Mouse (Mus musculus) liver, embryonic 15.5 days (tissue): ENCODE data around the gene Crnn. TPM values are rescaled to one million over a fixed set of nuclear protein-coding genes. Genes with fewer than 3 reads are reported as not detected.

Experiments used
- ATAC-seq: fragments of 200-750 bp; cut with Nextera tagmentation; 2 replicates; pipeline ENCODE4 v1.8.0; 2017; ENCODE audit warnings: moderate number of reproducible peaks, mild to moderate bottlenecking, moderate library complexity; ENCODE audit not compliant: insufficient read depth
- H3K27ac ChIP-seq: fragments of 300-500 bp; sonication (generic); replicated peaks from 2 replicates; pipeline ENCODE4 v1.5.1; 2015; ENCODE audit warnings: mild to moderate bottlenecking, inconsistent platforms
- H3K27me3 ChIP-seq: fragments of 300-500 bp; sonication (generic); 2 replicates; pipeline ENCODE4 v1.6.1; 2015; ENCODE audit warnings: mild to moderate bottlenecking, inconsistent platforms
- H3K36me3 ChIP-seq: fragments of 300-500 bp; sonication (generic); replicated peaks from 2 replicates; pipeline ENCODE4 v1.6.1; 2015; ENCODE audit warnings: moderate library complexity, mild to moderate bottlenecking, inconsistent platforms
- H3K4me1 ChIP-seq: fragments of 300-500 bp; sonication (generic); replicated peaks from 2 replicates; pipeline ENCODE4 v1.6.1; 2015; ENCODE audit warnings: inconsistent platforms
- H3K4me2 ChIP-seq: fragments of 300-500 bp; sonication (generic); 2 replicates; pipeline ENCODE4 v1.6.1; 2015; ENCODE audit warnings: moderate library complexity, mild to moderate bottlenecking, inconsistent platforms
- H3K4me3 ChIP-seq: fragments of 300-500 bp; sonication (generic); replicated peaks from 2 replicates; pipeline ENCODE4 v1.5.1; 2015; ENCODE audit warnings: mild to moderate bottlenecking, inconsistent platforms
- H3K9ac ChIP-seq: fragments of 300-500 bp; sonication (generic); 2 replicates; pipeline ENCODE4 v1.6.1; 2015; ENCODE audit warnings: moderate library complexity, mild to moderate bottlenecking, inconsistent platforms
- H3K9me3 ChIP-seq: fragments of 300-500 bp; sonication (generic); replicated peaks from 2 replicates; pipeline ENCODE4 v1.6.1; 2016; ENCODE audit warnings: inconsistent platforms
- WGBS: fragments of 180-500 bp; shearing (Covaris S2); methylation state at CpG from one replicate; pipeline ENCODE4 v1.1.7; 2015; ENCODE audit warnings: mixed read lengths; ENCODE audit not compliant: insufficient replicate concordance; 5-methylcytosine and 5-hydroxymethylcytosine counted together
- polyA plus RNA-seq: library from polyadenylated mRNA; unstranded; fragments of >200 nt; fragmentation: Nextera tagmentation; extraction: Ambion mirVana; gene quantifications from 2 replicates; pipeline ENCODE4 v1.2.1, GENCODE M21; 2015

Crnn gene
- polyA plus RNA-seq, result not detected in 2 replicates

GRCm38 (mm10) chr3:93144510-93145051, at the start of gene Crnn:
Gene Crnn, plus strand, starts transcription at chr3:93144787.
- Histone ChIP-seq H3K4me1 (no peaks in the 10 kb centered on the region), H3K4me2 (no peak within 1 kb of the TSS), H3K36me3 (no peaks in the 10 kb centered on the region), H3K9ac (no peak within 1 kb of the TSS), H3K4me3 (no peak within 1 kb of the TSS), H3K9me3 (no peaks in the 10 kb centered on the region), H3K27me3 (no peaks in the 10 kb centered on the region), H3K27ac (no peak within 1 kb of the TSS)
- WGBS, result 41% methylated on average over 1 of the region's 1 CpGs
- ATAC-seq, result no peak

DNA sequence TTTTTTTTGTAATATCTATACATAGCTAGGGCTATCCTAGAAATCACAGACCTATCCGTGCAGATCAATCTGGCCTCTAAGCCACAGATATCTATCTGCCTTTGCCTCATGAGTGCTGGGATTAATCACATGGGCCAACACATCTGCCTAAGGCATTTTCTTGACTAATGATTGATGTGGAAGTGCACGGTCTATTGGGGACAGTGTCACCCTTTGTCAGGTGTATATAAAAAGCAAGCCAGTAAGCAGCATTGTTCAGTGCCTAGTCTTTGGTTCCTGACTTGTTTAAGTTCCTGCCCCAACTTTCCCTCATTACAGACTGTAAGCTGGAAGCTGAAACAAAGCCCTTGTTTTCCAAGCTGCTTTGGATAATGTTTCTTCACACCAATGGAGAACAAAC, 48.1 kb upstream of the Crnn start:
- no peaks in the 10 kb centered on the region for H3K4me1 ChIP-seq
- H3K9me3 ChIP-seq, result no peaks in the 10 kb centered on the region
- H3K36me3 ChIP-seq, result no peaks in the 10 kb centered on the region
- H3K4me3 ChIP-seq, result no peak overlapping the region
- no peak overlapping the region for H3K27ac ChIP-seq
- 59% methylated on average over 2 of the region's 2 CpGs for WGBS
- no peak overlapping the region for H3K4me2 ChIP-seq
- ATAC-seq, result no peak
- H3K9ac ChIP-seq, result no peak overlapping the region
- H3K27me3 ChIP-seq, result no peaks in the 10 kb centered on the region

GRCm38 (mm10) chr3:93111668-93112067, 32.9 kb upstream of the Crnn start:
- WGBS, result 23% methylated on average over 5 of the region's 5 CpGs
- H3K36me3 ChIP-seq, result no peaks in the 10 kb centered on the region
- H3K4me1 ChIP-seq, result no peaks in the 10 kb centered on the region
- H3K27me3 ChIP-seq, result no peaks in the 10 kb centered on the region
- H3K27ac ChIP-seq, result no peak overlapping the region
- no peaks in the 10 kb centered on the region for H3K9me3 ChIP-seq
- ATAC-seq, result no peak
- no peak overlapping the region for H3K9ac ChIP-seq
- H3K4me3 ChIP-seq, result no peak overlapping the region
- H3K4me2 ChIP-seq, result no peak overlapping the region

GRCm38 (mm10) chr3:93114481-93114880, 30.1 kb upstream of the Crnn start:
- WGBS, result 1% methylated on average over 2 of the region's 2 CpGs
- no peak overlapping the region for H3K4me3 ChIP-seq
- H3K36me3 ChIP-seq, result no peaks in the 10 kb centered on the region
- no peak overlapping the region for H3K4me2 ChIP-seq
- H3K9me3 ChIP-seq, result no peaks in the 10 kb centered on the region
- H3K27ac ChIP-seq, result no peak overlapping the region
- H3K4me1 ChIP-seq, result no peaks in the 10 kb centered on the region
- H3K27me3 ChIP-seq, result no peaks in the 10 kb centered on the region
- no peak for ATAC-seq
- H3K9ac ChIP-seq, result no peak overlapping the region

DNA sequence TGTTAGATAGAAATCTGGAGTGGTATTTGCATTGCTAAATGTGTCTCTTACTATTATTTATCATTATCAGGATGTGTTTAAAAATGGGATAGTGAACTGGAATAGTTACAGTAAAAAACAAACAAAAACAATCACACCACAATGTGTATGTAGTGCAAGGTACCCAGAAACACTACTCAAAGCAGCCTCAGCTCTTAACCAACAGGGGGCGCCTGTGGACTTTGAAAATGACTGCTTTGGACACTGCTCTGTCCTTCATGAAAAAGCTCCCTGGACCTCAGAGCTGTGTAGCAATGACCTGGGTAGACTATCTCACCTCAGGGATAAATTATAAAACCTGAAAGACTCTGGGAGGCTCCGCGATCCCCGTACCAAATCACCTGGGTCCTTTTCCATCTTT, 25.5 kb upstream of the Crnn start:
- Histone ChIP-seq H3K36me3 (no peaks in the 10 kb centered on the region), H3K4me2 (no peak overlapping the region), H3K4me3 (no peak overlapping the region), H3K27me3 (no peaks in the 10 kb centered on the region), H3K9me3 (no peaks in the 10 kb centered on the region), H3K9ac (no peak overlapping the region), H3K27ac (no peak overlapping the region), H3K4me1 (no peaks in the 10 kb centered on the region)
- 47% methylated on average over 4 of the region's 4 CpGs for WGBS
- ATAC-seq, result no peak

DNA sequence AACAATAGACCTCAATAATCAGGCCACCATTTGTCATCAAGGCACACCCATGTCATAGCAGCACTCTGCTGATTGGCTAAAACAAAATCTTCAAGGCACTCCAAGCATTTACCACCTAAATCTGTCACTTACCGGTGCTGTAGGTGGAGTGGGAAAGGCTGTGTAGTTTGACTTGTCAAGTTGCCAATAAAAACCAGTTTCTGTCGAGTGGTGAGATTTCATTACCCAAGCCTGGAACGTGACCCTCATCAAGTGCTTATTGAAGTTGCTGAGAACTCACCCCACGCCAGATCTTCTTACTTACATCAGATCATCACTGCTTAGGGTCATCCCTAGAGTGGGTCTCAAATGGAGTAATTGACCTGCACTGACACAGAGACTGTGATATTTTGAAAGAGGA, 16.5 kb upstream of the Crnn start:
- Histone ChIP-seq H3K9me3 (no peaks in the 10 kb centered on the region), H3K4me1 (no peaks in the 10 kb centered on the region), H3K9ac (no peak overlapping the region), H3K36me3 (no peaks in the 10 kb centered on the region), H3K27ac (no peak overlapping the region), H3K4me3 (no peak overlapping the region), H3K4me2 (no peak overlapping the region), H3K27me3 (no peaks in the 10 kb centered on the region)
- ATAC-seq, result no peak
- 25% methylated on average over 4 of the region's 4 CpGs for WGBS

DNA sequence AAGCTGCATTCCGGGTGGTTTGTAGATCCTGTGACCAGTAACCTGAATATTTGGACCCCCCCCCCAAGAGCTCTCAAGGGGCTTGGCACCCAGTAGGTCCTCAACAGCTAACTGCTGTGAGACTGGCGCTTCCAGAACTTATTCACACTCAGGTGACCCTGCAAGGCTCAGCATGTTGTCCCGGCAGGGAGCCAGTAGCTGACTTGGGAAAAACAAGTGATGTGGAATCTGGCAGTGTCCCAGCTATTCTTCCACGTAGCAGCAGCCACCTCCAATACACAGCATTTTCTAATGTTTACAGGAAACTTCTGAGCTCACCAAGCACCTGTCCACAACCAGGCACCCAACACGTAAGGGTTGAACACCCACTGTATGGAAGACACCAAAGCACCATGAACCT, 15.5 kb upstream of the Crnn start:
- Histone ChIP-seq H3K9me3 (no peaks in the 10 kb centered on the region), H3K4me2 (no peak overlapping the region), H3K27ac (no peak overlapping the region), H3K9ac (no peak overlapping the region), H3K36me3 (no peaks in the 10 kb centered on the region), H3K4me1 (no peaks in the 10 kb centered on the region), H3K4me3 (no peak overlapping the region), H3K27me3 (no peaks in the 10 kb centered on the region)
- no peak for ATAC-seq
- WGBS, result 45% methylated on average over 5 of the region's 5 CpGs

DNA sequence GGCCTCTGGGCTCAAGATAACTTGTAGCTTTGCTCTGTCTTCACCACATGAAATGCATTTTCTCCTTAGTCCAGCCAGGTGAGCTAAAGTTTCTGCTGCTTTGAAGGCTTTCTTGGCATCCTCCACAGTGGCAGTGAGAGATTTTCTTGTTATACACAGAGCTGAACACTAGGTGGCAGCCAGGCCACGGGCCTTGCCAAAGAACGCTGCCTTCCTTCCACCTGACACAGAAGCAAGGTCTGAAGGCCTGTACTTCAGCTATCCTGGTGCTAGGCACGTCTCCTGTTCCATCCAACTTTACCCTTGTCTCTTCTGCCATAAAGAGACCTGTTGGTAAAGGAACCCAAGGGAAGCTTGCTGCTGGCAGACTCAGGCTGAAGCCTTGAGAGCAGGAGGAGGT, 14.1 kb upstream of the Crnn start:
- no peak overlapping the region for H3K27ac ChIP-seq
- ATAC-seq, result no peak
- WGBS, result 12% methylated on average over 3 of the region's 3 CpGs
- H3K27me3 ChIP-seq, result no peaks in the 10 kb centered on the region
- H3K36me3 ChIP-seq, result no peaks in the 10 kb centered on the region
- no peak overlapping the region for H3K4me2 ChIP-seq
- no peaks in the 10 kb centered on the region for H3K9me3 ChIP-seq
- no peak overlapping the region for H3K9ac ChIP-seq
- H3K4me1 ChIP-seq, result no peaks in the 10 kb centered on the region
- no peak overlapping the region for H3K4me3 ChIP-seq

GRCm38 (mm10) chr3:93162502-93162901, 17.9 kb downstream of the Crnn start:
- 44% methylated on average over 6 of the region's 6 CpGs for WGBS
- no peaks in the 10 kb centered on the region for H3K9me3 ChIP-seq
- ATAC-seq, result no peak
- no peak overlapping the region for H3K9ac ChIP-seq
- no peaks in the 10 kb centered on the region for H3K27me3 ChIP-seq
- no peak overlapping the region for H3K4me3 ChIP-seq
- H3K4me1 ChIP-seq, result no peaks in the 10 kb centered on the region
- no peak overlapping the region for H3K27ac ChIP-seq
- no peaks in the 10 kb centered on the region for H3K36me3 ChIP-seq
- H3K4me2 ChIP-seq, result no peak overlapping the region

- Histone ChIP-seq H3K4me2 (no peak overlapping the region), H3K9ac (no peak overlapping the region), H3K27ac (no peak overlapping the region), H3K9me3 (no peaks in the 10 kb centered on the region), H3K27me3 (no peaks in the 10 kb centered on the region), H3K4me1 (no peaks in the 10 kb centered on the region), H3K4me3 (no peak overlapping the region), H3K36me3 (no peaks in the 10 kb centered on the region)
- 40% methylated on average over 1 of the region's 1 CpGs for WGBS
- no peak for ATAC-seq
Observed at GRCm38 (mm10) chr3:93162996-93163592, 18.5 kb downstream of the Crnn start.

GRCm38 (mm10) chr3:93180856-93181255, 36.3 kb downstream of the Crnn start:
- H3K9ac ChIP-seq, result no peak overlapping the region
- H3K36me3 ChIP-seq, result no peaks in the 10 kb centered on the region
- no peak overlapping the region for H3K4me3 ChIP-seq
- no peaks in the 10 kb centered on the region for H3K4me1 ChIP-seq
- no peak for ATAC-seq
- no peak overlapping the region for H3K27ac ChIP-seq
- WGBS, result 76% methylated on average over 4 of the region's 4 CpGs
- no peaks in the 10 kb centered on the region for H3K9me3 ChIP-seq
- H3K4me2 ChIP-seq, result no peak overlapping the region
- no peaks in the 10 kb centered on the region for H3K27me3 ChIP-seq

DNA sequence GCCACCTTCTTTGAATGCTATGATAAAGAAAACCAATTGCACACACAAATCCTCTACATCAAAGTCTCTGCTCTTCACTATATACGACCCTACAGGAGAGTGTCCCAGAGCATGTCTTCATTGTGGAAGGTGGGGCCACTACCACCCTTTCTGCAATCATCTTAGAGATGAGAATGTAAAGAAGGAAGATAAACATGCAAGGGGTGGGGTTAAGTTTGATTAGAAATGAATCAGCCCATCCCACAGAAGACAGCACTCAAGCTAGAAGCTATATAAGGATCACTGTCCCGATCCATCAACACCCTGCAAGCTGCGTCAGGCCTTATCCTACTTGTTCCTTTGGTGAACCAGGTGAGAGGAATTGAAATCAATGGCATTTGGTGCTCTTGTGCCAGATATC, 52.4 kb downstream of the Crnn start, which contains the start of gene Flg2:
Flg2 (plus strand) TSS at position 301 of the 400 bp plus-strand sequence.
- Histone ChIP-seq H3K4me2 (no peak within 1 kb of the TSS), H3K27ac (no peak within 1 kb of the TSS), H3K27me3 (no peaks in the 10 kb centered on the region), H3K36me3 (no peaks in the 10 kb centered on the region), H3K9me3 (no peaks in the 10 kb centered on the region), H3K9ac (no peak within 1 kb of the TSS), H3K4me3 (no peak within 1 kb of the TSS), H3K4me1 (no peaks in the 10 kb centered on the region)
- ATAC-seq, result no peak
- WGBS, result 60% methylated on average over 3 of the region's 3 CpGs
